Mouse (Mus musculus) liver, embryonic 14.5 days (tissue): ENCODE measurements at regions not wholly inside any gene's neighbourhood (a gene's known extent, or its start where the extent isn't known, plus 50 kb on each side); places are given as distances from the start of the nearest gene placed in this dataset.

Experiments used
- ATAC-seq: fragments of 200-750 bp; cut with Nextera tagmentation; 2 replicates; pipeline ENCODE4 v1.8.0; 2017; ENCODE audit warnings: moderate number of reproducible peaks, mild to moderate bottlenecking, moderate library complexity; ENCODE audit not compliant: insufficient read depth
- DNase-seq, 3 experiments: peaks; one replicate each; pipeline ENCODE4 v3.0.0-alpha.2; 2012 to 2013; ENCODE audit warnings: low read depth in 3 of 3, low spot score in 3 of 3
- H3K27ac ChIP-seq: fragments of 300-500 bp; sonication (generic); 2 replicates; pipeline ENCODE4 v1.5.1; 2014; ENCODE audit warnings: moderate library complexity, mild to moderate bottlenecking, control low read depth, inconsistent platforms
- H3K27me3 ChIP-seq: fragments of 300-500 bp; sonication (generic); 2 replicates; pipeline ENCODE4 v1.6.1; 2014; ENCODE audit warnings: mild to moderate bottlenecking, low read length, moderate library complexity; ENCODE audit not compliant: control insufficient read depth, insufficient read depth
- H3K36me3 ChIP-seq: fragments of 300-500 bp; sonication (generic); replicated peaks from 2 replicates; pipeline ENCODE4 v1.6.1; 2014; ENCODE audit warnings: low read depth; ENCODE audit not compliant: control insufficient read depth, insufficient read depth
- H3K4me1 ChIP-seq, 2 experiments: fragments of 200-500 bp in 1 of 2; fragments of 300-500 bp in 1 of 2; sonication (generic) in 1 of 2; replicated peaks; 2 replicates each; pipeline ENCODE4 v1.6.1; 2012 to 2014; ENCODE audit warnings: antibody characterized with exemption in 1 of 2, inconsistent platforms in 1 of 2, low read length in 1 of 2; ENCODE audit not compliant: control insufficient read depth in 2 of 2, insufficient read depth in 2 of 2
- H3K4me2 ChIP-seq: fragments of 300-500 bp; sonication (generic); 2 replicates; pipeline ENCODE4 v1.6.1; 2014; ENCODE audit warnings: low read depth, mild to moderate bottlenecking, control low read depth, moderate library complexity
- H3K4me3 ChIP-seq, 2 experiments: fragments of 200-500 bp in 1 of 2; fragments of 300-500 bp in 1 of 2; sonication (generic) in 1 of 2; 2 replicates each; pipeline ENCODE4 v1.5.1; 2012 to 2014; ENCODE audit warnings: low read depth in 2 of 2, low read length in 2 of 2, mild to moderate bottlenecking in 2 of 2, control low read depth in 1 of 2, inconsistent platforms in 1 of 2, moderate library complexity in 1 of 2; ENCODE audit not compliant: insufficient read depth in 1 of 2
- H3K9ac ChIP-seq: fragments of 300-500 bp; sonication (generic); replicated peaks from 2 replicates; pipeline ENCODE4 v1.6.1; 2014; ENCODE audit warnings: mild to moderate bottlenecking, control low read depth, moderate library complexity
- H3K9me3 ChIP-seq: fragments of 300-500 bp; sonication (generic); 2 replicates; pipeline ENCODE4 v1.6.1; 2016; ENCODE audit warnings: low read length, mixed read lengths; ENCODE audit not compliant: control insufficient read depth
- CTCF ChIP-seq: IDR thresholded peaks from 2 replicates; pipeline ENCODE4 v1.5.1; 2016; ENCODE audit warnings: antibody characterized with exemption, low read depth, control low read depth
- EP300 ChIP-seq: IDR thresholded peaks from 2 replicates; pipeline ENCODE4 v1.6.1; 2016; ENCODE audit warnings: antibody characterized with exemption, low read depth
- WGBS: fragments of 180-500 bp; shearing (Covaris S2); extraction: QIAGEN DNeasy Blood & Tissue Kit; methylation state at CpG from one replicate; pipeline ENCODE4 v1.1.7; 2014; ENCODE audit not compliant: insufficient replicate concordance; 5-methylcytosine and 5-hydroxymethylcytosine counted together

- no peak for DNase-seq
- WGBS: 49% methylated on average over 4 of the region's 4 CpGs
Observed at GRCm38 (mm10) chr11:63413621-63414020, 284.8 kb downstream of the Pmp22 start.

GRCm38 (mm10) chr11:63418042-63418776, 289.4 kb downstream of the Pmp22 start:
- ATAC-seq (no peak), DNase-seq (no peak)
- H3K4me2 ChIP-seq: no peak overlapping the region
- H3K27me3 ChIP-seq: peaks cover 2% of the 10 kb centered on the region; the same call in 1 of the 2 replicates
- 32% methylated on average over 5 of the region's 5 CpGs for WGBS
- H3K4me3 ChIP-seq: no peak overlapping the region
- H3K9me3 ChIP-seq: no peaks in the 10 kb centered on the region
- no peak overlapping the region for H3K9ac ChIP-seq
- no peaks in the 10 kb centered on the region for H3K36me3 ChIP-seq
- H3K27ac ChIP-seq: no peak overlapping the region
- TF ChIP-seq CTCF (no peak), EP300 (no peak)
- H3K4me1 ChIP-seq: peaks cover 0 to under 1% of the 10 kb centered on the region in 2 experiments; a peak in 1 of 4 replicates

More at GRCm38 (mm10) chr11:63413621-63414020, 284.8 kb downstream of the Pmp22 start:
- no peak overlapping the region for H3K4me3 ChIP-seq
- no peaks in the 10 kb centered on the region for H3K36me3 ChIP-seq
- H3K4me2 ChIP-seq: no peak overlapping the region
- peaks cover 0 to 3% of the 10 kb centered on the region in 2 experiments; a peak in 1 of 4 replicates for H3K4me1 ChIP-seq
- no peak for ATAC-seq
- H3K9ac ChIP-seq: no peak overlapping the region
- no peaks in the 10 kb centered on the region for H3K9me3 ChIP-seq
- H3K27ac ChIP-seq: no peak overlapping the region
- peaks cover 8% of the 10 kb centered on the region; the same call in 1 of the 2 replicates for H3K27me3 ChIP-seq
- TF ChIP-seq EP300: no peak
- no peak for TF ChIP-seq CTCF

- no peaks in the 10 kb centered on the region for H3K27me3 ChIP-seq
- 63% methylated on average over 3 of the region's 3 CpGs for WGBS
- no peaks in the 10 kb centered on the region for H3K4me1 ChIP-seq
- no peak overlapping the region for H3K9ac ChIP-seq
- TF ChIP-seq EP300 (no peak), CTCF (no peak)
- no peak overlapping the region for H3K4me3 ChIP-seq
- no peak overlapping the region for H3K27ac ChIP-seq
- H3K4me2 ChIP-seq: no peak overlapping the region
- no peaks in the 10 kb centered on the region for H3K36me3 ChIP-seq
- ATAC-seq (no peak), DNase-seq (no peak)
- H3K9me3 ChIP-seq: no peaks in the 10 kb centered on the region
Observed at GRCm38 (mm10) chr11:63420341-63420740, 291.6 kb downstream of the Pmp22 start.

GRCm38 (mm10) chr11:63422069-63422468, 293.3 kb downstream of the Pmp22 start:
- H3K4me1 ChIP-seq: no peaks in the 10 kb centered on the region
- no peaks in the 10 kb centered on the region for H3K27me3 ChIP-seq
- WGBS: 47% methylated on average over 3 of the region's 3 CpGs
- no peaks in the 10 kb centered on the region for H3K36me3 ChIP-seq
- ATAC-seq (no peak), DNase-seq (no peak)
- no peak for TF ChIP-seq CTCF
- no peak for TF ChIP-seq EP300
- no peak overlapping the region for H3K9ac ChIP-seq
- H3K4me2 ChIP-seq: no peak overlapping the region
- H3K9me3 ChIP-seq: no peaks in the 10 kb centered on the region
- no peak overlapping the region for H3K4me3 ChIP-seq
- no peak overlapping the region for H3K27ac ChIP-seq

- H3K4me3 ChIP-seq: no peak overlapping the region
- no peak overlapping the region for H3K4me2 ChIP-seq
- no peaks in the 10 kb centered on the region for H3K4me1 ChIP-seq
- 51% methylated on average over 3 of the region's 3 CpGs for WGBS
- ATAC-seq (no peak), DNase-seq (no peak)
- no peaks in the 10 kb centered on the region for H3K9me3 ChIP-seq
- no peaks in the 10 kb centered on the region for H3K36me3 ChIP-seq
- no peak overlapping the region for H3K27ac ChIP-seq
- H3K27me3 ChIP-seq: no peaks in the 10 kb centered on the region
- TF ChIP-seq EP300 (no peak), CTCF (no peak)
- no peak overlapping the region for H3K9ac ChIP-seq
Observed at GRCm38 (mm10) chr11:63424319-63424718, 295.5 kb downstream of the Pmp22 start.
